Mouse (Mus musculus): ENCODE results near the gene Tfdp2. TPM values are rescaled to one million over a fixed set of nuclear protein-coding genes. Genes with fewer than 3 reads are reported as not detected.

The Tfdp2 gene
- polyA plus RNA-seq, 1 experiment from 2014 or later = 44.2 TPM

GRCm38 (mm10) chr9:96223302-96223701 lies 27.2 kb downstream of the Tfdp2 start:
- WGBS = 69% methylated on average over 2 of the region's 2 CpGs
- no peaks in the 10 kb centered on the region for H3K27me3 ChIP-seq (replicated peaks)
- no peak overlapping the region for H3K9ac ChIP-seq
- H3K4me2 ChIP-seq = no peak overlapping the region
- no peak overlapping the region for H3K27ac ChIP-seq (ENCODE audit: poor library complexity, severe bottlenecking)
- no peak for ATAC-seq (ENCODE audit: insufficient number of reproducible peaks, low FRiP score)
- H3K4me1 ChIP-seq (replicated peaks) = 0 out of 2 replicates have a peak, but pooled peaks cover 4% of the 10 kb centered on the region
- no peaks in the 10 kb centered on the region for H3K9me3 ChIP-seq (replicated peaks)
- H3K36me3 ChIP-seq = no peaks in the 10 kb centered on the region
- no peak overlapping the region for H3K4me3 ChIP-seq

DNA sequence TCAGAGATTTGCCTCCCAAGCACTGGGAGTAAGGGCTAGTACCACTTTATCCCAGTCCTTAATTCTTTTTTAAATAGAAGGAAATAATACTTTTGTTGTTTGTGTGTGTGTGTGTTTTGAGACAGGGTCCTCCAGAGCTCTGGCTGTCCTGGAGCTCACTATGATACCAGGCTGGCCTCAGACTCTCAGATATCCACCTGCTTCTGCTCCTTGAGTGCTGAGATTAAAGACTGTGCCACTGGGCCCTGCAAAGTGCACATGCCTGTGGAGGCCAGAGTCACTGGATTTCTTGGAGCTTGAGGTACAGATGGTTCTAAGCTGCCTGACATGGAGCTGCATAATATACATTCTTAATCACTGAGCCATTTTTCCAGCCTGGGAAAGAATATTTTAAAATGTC lies 32.2 kb downstream of the Tfdp2 start:
- Histone ChIP-seq H3K9me3 (replicated peaks) (no peaks in the 10 kb centered on the region), H3K36me3 (no peaks in the 10 kb centered on the region), H3K27me3 (replicated peaks) (no peaks in the 10 kb centered on the region), H3K27ac (ENCODE audit: poor library complexity, severe bottlenecking) (no peak overlapping the region), H3K4me3 (no peak overlapping the region), H3K9ac (no peak overlapping the region), H3K4me1 (replicated peaks) (0 out of 2 replicates have a peak, but pooled peaks cover 4% of the 10 kb centered on the region), H3K4me2 (no peak overlapping the region)
- no peak for ATAC-seq (ENCODE audit: insufficient number of reproducible peaks, low FRiP score)

DNA sequence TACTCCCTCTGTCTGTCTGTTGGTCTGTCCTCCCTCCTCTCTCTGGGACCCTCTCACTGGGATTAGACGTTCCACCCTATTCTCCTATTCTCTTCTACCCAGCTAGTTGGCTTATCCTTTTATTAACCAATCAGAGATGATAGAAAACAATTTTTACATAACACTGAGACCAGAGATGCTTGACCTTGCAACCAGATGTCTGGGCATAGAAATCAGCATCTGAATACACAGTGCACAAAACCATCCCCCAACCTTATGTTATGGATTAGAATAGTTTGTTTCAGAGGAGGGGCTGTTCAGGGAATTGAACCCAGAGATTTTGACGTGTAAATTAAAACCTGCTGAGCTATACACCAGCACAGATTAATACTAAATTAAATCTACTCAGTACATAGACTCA lies 34.2 kb downstream of the Tfdp2 start:
- 73% methylated on average over 2 of the region's 2 CpGs for WGBS

DNA sequence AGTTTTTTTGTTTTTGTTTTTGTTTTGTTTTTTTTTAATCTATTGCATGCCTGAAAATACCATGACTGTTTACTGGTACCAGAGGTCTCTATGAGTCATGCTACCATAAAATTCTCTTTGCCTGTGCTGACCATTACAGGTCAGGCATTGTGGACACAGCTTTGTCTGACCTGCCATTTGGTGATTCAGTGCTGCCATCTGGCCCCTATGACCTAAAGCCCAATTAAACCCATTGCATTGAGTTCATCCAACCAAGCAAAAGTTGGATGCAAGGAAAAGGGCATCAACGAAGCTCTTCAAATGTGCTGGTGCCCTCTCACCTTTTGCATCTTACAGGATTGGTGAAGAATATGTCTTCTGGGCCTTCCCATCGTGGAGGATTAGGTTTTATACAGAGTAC lies 39.4 kb downstream of the Tfdp2 start:
- H3K4me1 ChIP-seq (replicated peaks) = no peaks in the 10 kb centered on the region
- H3K4me3 ChIP-seq = no peak overlapping the region
- H3K4me2 ChIP-seq = no peak overlapping the region
- no peaks in the 10 kb centered on the region for H3K36me3 ChIP-seq
- H3K27me3 ChIP-seq (replicated peaks) = no peaks in the 10 kb centered on the region
- 86% methylated on average over 2 of the region's 2 CpGs for WGBS
- no peaks in the 10 kb centered on the region for H3K9me3 ChIP-seq (replicated peaks)
- H3K9ac ChIP-seq = no peak overlapping the region
- H3K27ac ChIP-seq (ENCODE audit: poor library complexity, severe bottlenecking) = no peak overlapping the region
- ATAC-seq (ENCODE audit: insufficient number of reproducible peaks, low FRiP score) = no peak

More for the DNA sequence above, 34.2 kb downstream of the Tfdp2 start:
- no peaks in the 10 kb centered on the region for H3K4me1 ChIP-seq (replicated peaks)
- H3K4me2 ChIP-seq = no peak overlapping the region
- no peaks in the 10 kb centered on the region for H3K27me3 ChIP-seq (replicated peaks)
- H3K9me3 ChIP-seq (replicated peaks) = no peaks in the 10 kb centered on the region
- no peaks in the 10 kb centered on the region for H3K36me3 ChIP-seq
- no peak overlapping the region for H3K9ac ChIP-seq
- no peak overlapping the region for H3K27ac ChIP-seq (ENCODE audit: poor library complexity, severe bottlenecking)
- H3K4me3 ChIP-seq = no peak overlapping the region
- no peak for ATAC-seq (ENCODE audit: insufficient number of reproducible peaks, low FRiP score)

- H3K4me2 ChIP-seq = no peak overlapping the region
- no peak overlapping the region for H3K4me3 ChIP-seq
- ATAC-seq (ENCODE audit: insufficient number of reproducible peaks, low FRiP score) = no peak
- H3K27me3 ChIP-seq (replicated peaks) = no peaks in the 10 kb centered on the region
- H3K4me1 ChIP-seq (replicated peaks) = peaks cover 9% of the 10 kb centered on the region
- 89% methylated on average over 1 of the region's 1 CpGs for WGBS
- H3K9me3 ChIP-seq (replicated peaks) = no peaks in the 10 kb centered on the region
- H3K36me3 ChIP-seq = 0 out of 2 replicates have a peak, but pooled peaks cover under 1% of the 10 kb centered on the region
- no peak overlapping the region for H3K9ac ChIP-seq
- H3K27ac ChIP-seq (ENCODE audit: poor library complexity, severe bottlenecking) = no peak overlapping the region
Measured at GRCm38 (mm10) chr9:96237391-96237790, 41.3 kb downstream of the Tfdp2 start.

- Histone ChIP-seq H3K4me3 (no peak overlapping the region), H3K4me1 (replicated peaks) (peaks cover 9% of the 10 kb centered on the region), H3K27ac (ENCODE audit: poor library complexity, severe bottlenecking) (no peak overlapping the region), H3K9ac (no peak overlapping the region), H3K4me2 (no peak overlapping the region), H3K36me3 (0 out of 2 replicates have a peak, but pooled peaks cover 4% of the 10 kb centered on the region), H3K9me3 (replicated peaks) (no peaks in the 10 kb centered on the region), H3K27me3 (replicated peaks) (no peaks in the 10 kb centered on the region)
- no peak for ATAC-seq (ENCODE audit: insufficient number of reproducible peaks, low FRiP score)
- WGBS = 89% methylated on average over 1 of the region's 1 CpGs
Measured at GRCm38 (mm10) chr9:96238286-96238685, 42.2 kb downstream of the Tfdp2 start.

- WGBS = 72% methylated on average over 10 of the region's 10 CpGs
- Histone ChIP-seq H3K4me2 (no peak overlapping the region), H3K27me3 (replicated peaks) (no peaks in the 10 kb centered on the region), H3K36me3 (0 out of 2 replicates have a peak, but pooled peaks cover 5% of the 10 kb centered on the region), H3K9me3 (replicated peaks) (no peaks in the 10 kb centered on the region), H3K4me3 (no peak overlapping the region), H3K4me1 (replicated peaks) (peaks cover 9% of the 10 kb centered on the region), H3K27ac (ENCODE audit: poor library complexity, severe bottlenecking) (no peak overlapping the region), H3K9ac (no peak overlapping the region)
- ATAC-seq (ENCODE audit: insufficient number of reproducible peaks, low FRiP score) = peak; percentile 83
Measured at GRCm38 (mm10) chr9:96241134-96242097, 45.3 kb downstream of the Tfdp2 start.

GRCm38 (mm10) chr9:96243915-96244314 lies 47.8 kb downstream of the Tfdp2 start:
- H3K9ac ChIP-seq = no peak overlapping the region
- 82% methylated on average over 6 of the region's 6 CpGs for WGBS

DNA sequence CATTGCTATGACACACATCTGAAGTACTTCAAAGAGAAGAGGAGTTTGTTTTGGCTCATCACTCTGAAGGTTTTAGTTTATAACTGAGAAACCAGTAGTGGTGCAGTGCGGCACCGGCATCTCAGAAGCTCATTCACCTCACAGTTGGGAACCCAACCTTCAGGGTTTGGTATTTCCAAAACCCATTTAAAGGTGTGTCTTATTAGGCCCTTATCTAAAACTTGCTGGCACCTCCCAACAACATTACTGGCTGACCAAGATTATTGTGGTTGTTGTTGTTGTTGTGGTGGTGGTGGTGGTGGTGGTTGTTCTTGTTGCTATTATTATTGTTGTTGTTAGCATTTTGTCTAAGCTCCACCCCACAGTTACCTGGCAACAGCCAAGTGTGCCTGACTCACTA lies 58.7 kb downstream of the Tfdp2 start:
- Histone ChIP-seq H3K27me3 (replicated peaks) (no peaks in the 10 kb centered on the region), H3K9ac (no peak overlapping the region), H3K4me2 (no peak overlapping the region), H3K27ac (ENCODE audit: poor library complexity, severe bottlenecking) (no peak overlapping the region), H3K4me3 (no peak overlapping the region), H3K4me1 (replicated peaks) (peaks cover 4% of the 10 kb centered on the region; the same call in 1 of the 2 replicates), H3K36me3 (no peaks in the 10 kb centered on the region), H3K9me3 (replicated peaks) (no peaks in the 10 kb centered on the region)
- 87% methylated on average over 2 of the region's 2 CpGs for WGBS
- ATAC-seq (ENCODE audit: insufficient number of reproducible peaks, low FRiP score) = no peak

More at GRCm38 (mm10) chr9:96243915-96244314, 47.8 kb downstream of the Tfdp2 start:
- no peak overlapping the region for H3K4me2 ChIP-seq
- peaks cover 9% of the 10 kb centered on the region for H3K4me1 ChIP-seq (replicated peaks)
- H3K27ac ChIP-seq (ENCODE audit: poor library complexity, severe bottlenecking) = no peak overlapping the region
- no peak overlapping the region for H3K4me3 ChIP-seq
- ATAC-seq (ENCODE audit: insufficient number of reproducible peaks, low FRiP score) = no peak
- H3K36me3 ChIP-seq = 0 out of 2 replicates have a peak, but pooled peaks cover 9% of the 10 kb centered on the region
- H3K27me3 ChIP-seq (replicated peaks) = no peaks in the 10 kb centered on the region
- no peaks in the 10 kb centered on the region for H3K9me3 ChIP-seq (replicated peaks)

GRCm38 (mm10) chr9:96258478-96258877 lies 62.4 kb downstream of the Tfdp2 start:
- 6% methylated on average over 6 of the region's 6 CpGs for WGBS
- H3K27me3 ChIP-seq (replicated peaks) = no peaks in the 10 kb centered on the region
- no peaks in the 10 kb centered on the region for H3K9me3 ChIP-seq (replicated peaks)
- H3K27ac ChIP-seq (ENCODE audit: poor library complexity, severe bottlenecking) = peak overlapping the region; percentile 20
- no peak overlapping the region for H3K9ac ChIP-seq
- peak; percentile 84 for ATAC-seq (ENCODE audit: insufficient number of reproducible peaks, low FRiP score)
- no peaks in the 10 kb centered on the region for H3K36me3 ChIP-seq
- peaks cover 4% of the 10 kb centered on the region; the same call in 1 of the 2 replicates for H3K4me1 ChIP-seq (replicated peaks)
- peak overlapping the region; percentile 47 for H3K4me3 ChIP-seq
- peak overlapping the region; percentile 59 for H3K4me2 ChIP-seq

DNA sequence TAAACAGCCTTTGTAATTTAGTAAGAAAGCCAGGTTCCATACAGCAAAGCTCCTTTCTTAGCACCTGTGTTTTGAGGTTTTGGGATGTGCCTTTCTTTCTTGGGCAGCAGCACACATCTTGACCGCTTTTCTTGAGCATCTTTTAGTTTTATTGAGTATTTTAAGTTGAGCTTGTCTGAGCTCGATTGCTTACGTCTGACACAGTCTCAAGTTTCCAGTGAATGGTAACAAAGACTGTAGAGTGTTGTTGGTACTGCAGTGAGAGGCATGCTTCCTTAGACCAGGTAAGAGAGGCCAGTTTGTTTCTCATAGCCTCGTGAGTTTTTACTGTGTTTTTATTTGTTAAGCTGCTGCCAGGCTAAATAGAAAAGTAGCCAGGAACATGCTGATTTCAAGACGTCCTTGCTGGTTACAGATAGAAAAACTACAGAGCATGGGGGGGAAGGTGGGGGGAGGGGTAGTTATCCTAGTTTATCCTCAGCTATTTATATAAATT lies 63.0 kb downstream of the Tfdp2 start:
- Histone ChIP-seq H3K9me3 (replicated peaks) (no peaks in the 10 kb centered on the region), H3K27ac (ENCODE audit: poor library complexity, severe bottlenecking) (no peak overlapping the region; the same call in 1 of the 2 replicates), H3K4me3 (peak overlapping the region; percentile 47), H3K36me3 (no peaks in the 10 kb centered on the region), H3K4me2 (peak overlapping the region; percentile 59), H3K27me3 (replicated peaks) (no peaks in the 10 kb centered on the region), H3K4me1 (replicated peaks) (peaks cover 4% of the 10 kb centered on the region; the same call in 1 of the 2 replicates), H3K9ac (peak overlapping the region; percentile 55)
- 2% methylated on average over 5 of the region's 5 CpGs for WGBS
- peak; percentile 69; the same call in 1 of the 2 replicates for ATAC-seq (ENCODE audit: insufficient number of reproducible peaks, low FRiP score)
